Mouse (Mus musculus): ENCODE data around the gene P2rx1. TPM values are rescaled to one million over a fixed set of nuclear protein-coding genes. Genes with fewer than 3 reads are reported as not detected.

P2rx1 gene
- 33.7 and 52.1 TPM in 2 replicates for polyA plus RNA-seq (2015; fragmentation: Nextera tagmentation; extraction: Ambion mirVana)

DNA sequence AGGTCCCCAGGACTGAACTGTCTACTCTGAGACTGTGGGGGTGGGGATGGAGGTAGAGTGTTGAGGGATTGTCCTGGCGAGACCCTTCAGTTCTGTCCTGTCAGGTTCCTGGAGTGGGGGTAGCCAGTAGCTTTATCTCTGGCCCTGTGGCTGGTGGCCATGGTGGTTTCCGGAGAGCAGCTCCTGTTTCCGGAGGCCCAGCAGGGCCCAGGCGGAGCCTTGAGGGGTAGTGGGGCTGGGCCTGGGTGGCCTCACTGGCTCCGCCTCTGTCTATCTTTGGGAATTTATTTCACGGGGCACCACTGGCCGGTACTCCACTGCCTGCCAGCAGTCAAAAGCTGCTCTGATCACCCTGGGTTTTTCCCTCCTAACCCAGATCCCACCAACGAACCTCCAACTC, at the start of gene P2rx1:
TSS of gene P2rx1 (plus strand) at position 333 of the 400 bp plus-strand sequence.
- Histone ChIP-seq H3K36me3 (no peaks in the 10 kb centered on the region), H3K9ac (no peak within 1 kb of the TSS), H3K27me3 (replicated peaks) (no peaks in the 10 kb centered on the region), H3K4me2 (no peak within 1 kb of the TSS), H3K27ac (no peak within 1 kb of the TSS), H3K4me3 (replicated peaks) (no peak within 1 kb of the TSS), H3K4me1 (peaks cover 17% of the 10 kb centered on the region), H3K9me3 (no peaks in the 10 kb centered on the region)
- ATAC-seq (ENCODE audit: insufficient read depth, low FRiP score, low read depth), result peak; percentile 47; the same call in 1 of the 2 replicates
- 28% methylated on average over 8 of the region's 8 CpGs for WGBS

GRCm38 (mm10) chr11:72951137-72952000, 47.5 kb upstream of the P2rx1 start:
- ATAC-seq (ENCODE audit: insufficient read depth, low FRiP score, low read depth), result no peak

GRCm38 (mm10) chr11:72952226-72952625, 46.7 kb upstream of the P2rx1 start:
- H3K4me3 ChIP-seq (replicated peaks), result no peak overlapping the region
- no peaks in the 10 kb centered on the region for H3K9me3 ChIP-seq
- H3K27me3 ChIP-seq (replicated peaks), result no peaks in the 10 kb centered on the region
- no peak overlapping the region for H3K4me2 ChIP-seq
- 35% methylated on average over 3 of the region's 3 CpGs for WGBS
- no peak overlapping the region for H3K9ac ChIP-seq
- peaks cover 32% of the 10 kb centered on the region for H3K4me1 ChIP-seq
- H3K27ac ChIP-seq, result peak overlapping the region; percentile 72
- H3K36me3 ChIP-seq, result no peaks in the 10 kb centered on the region
- no peak for ATAC-seq (ENCODE audit: insufficient read depth, low FRiP score, low read depth)

More at GRCm38 (mm10) chr11:72951137-72952000, 47.5 kb upstream of the P2rx1 start:
- H3K36me3 ChIP-seq, result no peaks in the 10 kb centered on the region
- peak overlapping the region; percentile 72 for H3K27ac ChIP-seq
- WGBS, result 45% methylated on average over 22 of the region's 22 CpGs
- H3K4me1 ChIP-seq, result peaks cover 36% of the 10 kb centered on the region
- H3K9ac ChIP-seq, result no peak overlapping the region
- H3K9me3 ChIP-seq, result no peaks in the 10 kb centered on the region
- H3K4me2 ChIP-seq, result no peak overlapping the region
- no peak overlapping the region for H3K4me3 ChIP-seq (replicated peaks)
- H3K27me3 ChIP-seq (replicated peaks), result no peaks in the 10 kb centered on the region

GRCm38 (mm10) chr11:72952697-72953096, 46.2 kb upstream of the P2rx1 start:
- Histone ChIP-seq H3K4me2 (no peak overlapping the region), H3K27ac (peak overlapping the region; percentile 72), H3K27me3 (replicated peaks) (no peaks in the 10 kb centered on the region), H3K4me3 (replicated peaks) (no peak overlapping the region), H3K36me3 (no peaks in the 10 kb centered on the region), H3K9me3 (no peaks in the 10 kb centered on the region), H3K4me1 (peaks cover 32% of the 10 kb centered on the region), H3K9ac (no peak overlapping the region)
- ATAC-seq (ENCODE audit: insufficient read depth, low FRiP score, low read depth), result no peak
- WGBS, result 86% methylated on average over 6 of the region's 6 CpGs

- Histone ChIP-seq H3K4me2 (no peak overlapping the region), H3K9me3 (no peaks in the 10 kb centered on the region), H3K4me1 (peaks cover 32% of the 10 kb centered on the region), H3K27me3 (replicated peaks) (no peaks in the 10 kb centered on the region), H3K27ac (peak overlapping the region; percentile 72; the same call in 1 of the 2 replicates), H3K36me3 (no peaks in the 10 kb centered on the region), H3K4me3 (replicated peaks) (no peak overlapping the region), H3K9ac (no peak overlapping the region)
- WGBS, result 72% methylated on average over 1 of the region's 1 CpGs
- no peak for ATAC-seq (ENCODE audit: insufficient read depth, low FRiP score, low read depth)
Observed at GRCm38 (mm10) chr11:72953116-72953439, 45.8 kb upstream of the P2rx1 start.

DNA sequence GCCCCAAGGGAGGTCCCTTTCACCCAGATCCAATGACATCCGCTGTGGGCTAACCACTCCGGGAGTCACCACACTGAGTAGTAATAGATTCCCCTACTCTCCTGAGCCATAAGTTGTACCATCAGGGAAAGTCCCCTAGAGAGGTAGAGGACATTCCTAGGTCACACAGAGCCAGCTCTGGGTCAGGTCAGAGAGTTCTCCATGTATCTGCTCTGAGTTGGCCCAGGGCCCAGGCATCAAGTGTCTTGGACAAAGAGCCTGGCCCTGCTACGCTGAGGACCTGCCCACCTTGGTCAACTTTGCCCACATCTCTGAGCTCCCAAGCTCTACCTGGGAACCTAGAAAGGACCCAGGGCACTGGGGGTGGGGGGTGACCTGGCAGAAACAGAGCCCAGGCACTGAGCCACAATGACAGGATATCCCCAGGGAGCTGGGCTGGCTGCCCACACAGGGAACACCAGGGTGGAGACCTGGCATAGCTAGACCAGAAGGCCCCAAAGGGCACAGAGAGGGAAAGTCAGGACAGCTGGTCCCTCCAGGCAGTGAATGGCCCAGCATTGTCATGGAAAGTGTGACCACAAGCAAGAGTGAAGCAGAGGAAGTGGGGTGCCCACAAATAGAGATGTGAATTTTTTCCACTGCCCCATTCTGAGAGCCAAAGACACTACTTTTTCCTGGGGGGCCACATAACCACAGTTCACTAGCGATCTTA, 45.3 kb upstream of the P2rx1 start:
- H3K4me1 ChIP-seq, result peaks cover 32% of the 10 kb centered on the region
- H3K27ac ChIP-seq, result no peak overlapping the region
- no peak overlapping the region for H3K4me3 ChIP-seq (replicated peaks)
- ATAC-seq (ENCODE audit: insufficient read depth, low FRiP score, low read depth), result no peak
- no peaks in the 10 kb centered on the region for H3K27me3 ChIP-seq (replicated peaks)
- WGBS, result 86% methylated on average over 4 of the region's 4 CpGs
- H3K9me3 ChIP-seq, result no peaks in the 10 kb centered on the region
- H3K36me3 ChIP-seq, result no peaks in the 10 kb centered on the region
- H3K9ac ChIP-seq, result no peak overlapping the region
- no peak overlapping the region for H3K4me2 ChIP-seq

DNA sequence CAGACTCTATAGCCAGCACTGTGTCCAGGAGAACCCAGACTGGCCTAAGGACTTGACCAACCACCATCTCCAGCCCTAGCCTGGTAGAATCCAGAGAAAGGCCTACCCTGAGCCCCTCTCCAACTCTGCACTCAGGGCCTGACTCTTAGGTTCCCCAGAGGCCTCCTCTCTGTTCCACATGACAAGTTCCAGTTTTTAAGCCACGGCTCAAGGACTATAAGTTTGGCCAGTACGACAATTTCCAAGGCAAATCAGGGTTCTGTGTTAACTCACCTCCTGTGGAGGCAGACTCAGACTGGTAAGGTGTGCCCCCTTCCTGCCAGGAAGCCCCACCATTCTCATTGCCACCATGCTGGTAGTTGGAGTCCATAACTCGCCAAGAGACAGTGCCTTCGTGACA, 44.7 kb upstream of the P2rx1 start:
- H3K27ac ChIP-seq, result no peak overlapping the region
- H3K36me3 ChIP-seq, result no peaks in the 10 kb centered on the region
- H3K4me3 ChIP-seq (replicated peaks), result no peak overlapping the region
- H3K27me3 ChIP-seq (replicated peaks), result no peaks in the 10 kb centered on the region
- no peaks in the 10 kb centered on the region for H3K9me3 ChIP-seq
- WGBS, result 88% methylated on average over 4 of the region's 4 CpGs
- peaks cover 34% of the 10 kb centered on the region for H3K4me1 ChIP-seq
- ATAC-seq (ENCODE audit: insufficient read depth, low FRiP score, low read depth), result no peak
- no peak overlapping the region for H3K9ac ChIP-seq
- no peak overlapping the region for H3K4me2 ChIP-seq

DNA sequence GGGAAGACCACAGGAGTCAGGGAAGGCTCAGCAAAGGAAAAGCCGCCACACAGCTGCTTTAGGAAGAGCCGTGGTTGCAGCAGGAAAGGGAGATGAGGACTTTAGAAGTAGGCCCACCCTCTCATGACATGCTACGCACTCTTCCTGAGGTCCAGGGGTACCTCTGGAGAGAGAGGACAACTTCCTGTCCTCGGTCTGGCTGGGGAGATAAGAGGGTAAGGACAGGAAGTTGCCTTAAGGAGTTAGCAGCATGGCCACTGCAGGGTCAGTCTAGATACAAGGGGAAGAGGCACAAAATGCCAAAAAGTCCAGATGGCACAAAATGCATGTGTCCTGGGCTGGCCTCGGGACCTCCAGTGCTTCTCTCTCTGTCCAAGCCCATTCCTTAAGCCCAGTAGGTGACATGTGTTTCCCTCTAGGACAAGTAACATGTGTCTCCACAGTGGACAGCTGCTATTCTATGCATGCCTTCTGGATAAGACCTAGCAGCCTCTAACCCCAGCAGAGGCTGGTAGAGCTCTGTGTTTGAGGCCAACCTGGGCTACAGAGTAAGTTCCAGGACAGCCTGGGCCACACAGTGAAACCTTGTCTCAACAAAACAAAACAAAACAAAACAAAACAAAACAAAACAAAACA, 43.4 kb upstream of the P2rx1 start:
- H3K9me3 ChIP-seq, result no peaks in the 10 kb centered on the region
- H3K4me3 ChIP-seq (replicated peaks), result no peak overlapping the region
- no peak for ATAC-seq (ENCODE audit: insufficient read depth, low FRiP score, low read depth)
- no peaks in the 10 kb centered on the region for H3K27me3 ChIP-seq (replicated peaks)
- no peak overlapping the region for H3K27ac ChIP-seq
- H3K9ac ChIP-seq, result no peak overlapping the region
- H3K4me2 ChIP-seq, result no peak overlapping the region
- peaks cover 44% of the 10 kb centered on the region for H3K4me1 ChIP-seq
- H3K36me3 ChIP-seq, result no peaks in the 10 kb centered on the region
- WGBS, result 61% methylated on average over 5 of the region's 5 CpGs

DNA sequence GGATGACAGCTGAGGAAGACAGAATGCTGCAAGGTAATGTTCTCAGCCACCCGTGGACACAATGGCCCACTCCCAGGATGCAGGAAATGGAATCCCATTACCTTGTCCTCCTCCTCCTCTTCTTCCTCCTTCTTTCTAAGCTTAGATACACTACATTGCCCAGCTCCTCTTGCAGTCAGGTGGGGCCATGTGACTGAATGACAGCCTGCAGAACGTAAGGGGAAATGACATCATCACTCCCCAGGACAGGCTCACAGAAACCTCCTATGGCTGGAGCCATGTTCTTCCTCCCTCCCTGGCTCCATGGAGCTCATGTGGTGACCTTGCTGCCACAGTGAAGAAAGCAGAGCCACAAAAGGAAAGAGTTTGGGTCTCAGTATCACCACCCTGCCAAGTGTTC, 41.6 kb upstream of the P2rx1 start:
- Histone ChIP-seq H3K36me3 (no peaks in the 10 kb centered on the region), H3K4me2 (no peak overlapping the region), H3K9me3 (no peaks in the 10 kb centered on the region), H3K4me3 (replicated peaks) (no peak overlapping the region), H3K27ac (no peak overlapping the region), H3K9ac (no peak overlapping the region), H3K4me1 (peaks cover 44% of the 10 kb centered on the region), H3K27me3 (replicated peaks) (peaks cover 10% of the 10 kb centered on the region)
- no peak for ATAC-seq (ENCODE audit: insufficient read depth, low FRiP score, low read depth)
- 50% methylated on average over 2 of the region's 2 CpGs for whole genome bisulfite sequencing

DNA sequence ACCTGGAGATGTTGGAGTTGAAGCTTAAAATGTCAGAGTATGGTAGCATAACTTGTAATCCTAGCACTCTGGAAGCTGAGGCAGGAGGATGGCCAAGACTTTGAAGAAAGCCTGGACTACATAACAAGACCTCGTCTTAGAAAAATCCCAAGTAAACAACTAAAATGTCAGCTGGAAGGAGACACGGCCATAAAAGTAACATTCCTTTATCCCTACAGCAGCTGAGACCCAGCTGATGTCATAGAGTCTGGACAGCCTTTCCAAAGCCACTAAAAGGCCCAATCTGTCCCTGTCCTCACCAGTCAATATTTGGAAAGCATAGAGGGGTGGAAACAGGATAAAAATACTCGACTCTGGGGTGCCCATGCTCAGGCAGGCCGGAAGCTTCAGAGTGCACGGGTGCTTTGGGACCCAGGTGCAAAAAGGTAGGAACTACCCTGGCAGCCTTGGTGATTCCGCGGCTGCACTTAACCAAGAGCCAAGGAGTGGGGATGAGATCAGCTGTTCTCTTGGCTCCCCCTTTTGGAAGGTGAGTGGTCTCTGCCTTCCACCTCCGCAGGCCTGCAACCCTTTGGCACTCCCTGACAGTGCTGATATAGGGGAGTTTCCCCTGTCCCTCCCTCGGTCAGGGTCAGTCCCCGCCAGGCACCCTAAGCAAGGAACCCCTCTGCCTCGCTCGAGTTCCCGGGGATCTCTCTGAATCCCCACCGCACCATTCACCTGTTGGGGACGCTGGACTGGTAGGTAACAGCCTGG, 38.8 kb upstream of the P2rx1 start:
- H3K4me3 ChIP-seq (replicated peaks), result no peak overlapping the region
- 30% methylated on average over 15 of the region's 15 CpGs for WGBS
- peaks cover 38% of the 10 kb centered on the region for H3K4me1 ChIP-seq

GRCm38 (mm10) chr11:72960723-72961071, 38.2 kb upstream of the P2rx1 start:
- H3K9ac ChIP-seq, result no peak overlapping the region

More for the DNA sequence above, 38.8 kb upstream of the P2rx1 start:
- H3K27me3 ChIP-seq (replicated peaks), result peaks cover 10% of the 10 kb centered on the region
- no peaks in the 10 kb centered on the region for H3K9me3 ChIP-seq
- no peak overlapping the region for H3K9ac ChIP-seq
- peak overlapping the region; percentile 81 for H3K4me2 ChIP-seq
- H3K27ac ChIP-seq, result no peak overlapping the region
- no peak for ATAC-seq (ENCODE audit: insufficient read depth, low FRiP score, low read depth)
- H3K36me3 ChIP-seq, result no peaks in the 10 kb centered on the region

More at GRCm38 (mm10) chr11:72960723-72961071, 38.2 kb upstream of the P2rx1 start:
- WGBS, result 12% methylated on average over 15 of the region's 15 CpGs
- Histone ChIP-seq H3K36me3 (no peaks in the 10 kb centered on the region), H3K4me1 (peaks cover 43% of the 10 kb centered on the region), H3K27me3 (replicated peaks) (peaks cover 10% of the 10 kb centered on the region), H3K27ac (no peak overlapping the region), H3K4me2 (peak overlapping the region; percentile 81), H3K9me3 (no peaks in the 10 kb centered on the region), H3K4me3 (replicated peaks) (peak overlapping the region; percentile 47)
- no peak for ATAC-seq (ENCODE audit: insufficient read depth, low FRiP score, low read depth)
